Mouse (Mus musculus): ENCODE data around the gene Eogt. TPM values are rescaled to one million over a fixed set of nuclear protein-coding genes. Genes with fewer than 3 reads are reported as not detected.

The Eogt gene
- 2.9 and 3.7 TPM in 2 replicates for polyA plus RNA-seq (2016; fragmentation: Nextera tagmentation; extraction: Ambion mirVana)

DNA sequence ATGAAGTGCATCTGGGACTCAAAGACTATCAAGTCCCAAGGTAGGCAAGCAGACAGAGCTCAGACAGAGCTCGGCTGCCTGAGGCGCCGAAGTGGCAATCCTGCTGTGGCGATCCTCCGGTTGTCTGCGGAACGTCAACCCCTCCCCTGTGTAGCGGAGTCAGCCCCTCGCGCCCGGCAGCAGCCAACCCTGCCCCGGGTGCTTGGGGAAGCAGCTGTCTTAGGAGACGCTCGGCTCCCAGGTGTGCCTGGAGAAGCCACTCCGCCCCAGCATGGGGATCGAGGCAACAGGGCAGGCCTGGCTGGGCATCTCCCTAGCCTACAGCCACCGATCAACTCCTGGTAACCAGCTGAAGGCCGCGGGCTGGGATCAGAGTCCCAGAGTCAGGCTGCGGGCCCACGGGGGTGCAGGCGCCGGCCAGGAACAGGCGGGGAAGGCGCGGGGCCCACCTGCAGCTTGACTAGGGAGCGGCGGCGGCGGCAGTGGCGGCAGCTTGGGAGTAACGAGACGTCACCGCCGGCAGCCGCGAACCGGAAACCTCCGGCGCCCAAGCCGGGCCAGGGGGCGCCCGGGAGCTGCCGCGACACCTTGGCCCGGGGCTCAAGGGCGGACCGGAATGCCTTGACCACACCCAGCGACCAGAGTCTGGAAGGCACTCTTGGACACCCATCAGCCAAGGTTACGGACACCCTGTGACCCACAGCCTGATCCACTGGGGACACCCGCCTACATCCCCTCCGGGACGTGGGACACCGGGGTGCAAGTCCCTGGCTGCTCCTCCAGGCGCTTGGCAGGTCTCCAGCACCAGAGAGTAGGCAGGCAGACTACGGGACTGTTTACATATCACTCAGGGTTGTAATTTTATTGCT is at the start of gene Eogt:
Gene Eogt (minus strand): TSS at position 800 of the 869 bp plus-strand sequence.
- Histone ChIP-seq H3K4me3 (peak within 1 kb of the TSS; percentile 73), H3K9ac (peak within 1 kb of the TSS; percentile 86), H3K27ac (peak within 1 kb of the TSS; percentile 65; the same call in 1 of the 2 replicates), H3K27me3 (replicated peaks) (no peaks in the 10 kb centered on the region), H3K36me3 (peaks cover 7% of the 10 kb centered on the region), H3K9me3 (replicated peaks) (no peaks in the 10 kb centered on the region), H3K4me1 (peaks cover 24% of the 10 kb centered on the region), H3K4me2 (peak within 1 kb of the TSS; percentile 98)
- WGBS (ENCODE audit: insufficient replicate concordance): 1% methylated on average over 56 of the region's 56 CpGs
- ATAC-seq: peak; percentile 86

GRCm38 (mm10) chr6:97179367-97179828 is 30.4 kb upstream of the Eogt start:
- ATAC-seq: peak; percentile 73
- 13% methylated on average over 11 of the region's 11 CpGs for WGBS (ENCODE audit: insufficient replicate concordance)
- H3K9me3 ChIP-seq (replicated peaks): no peaks in the 10 kb centered on the region

DNA sequence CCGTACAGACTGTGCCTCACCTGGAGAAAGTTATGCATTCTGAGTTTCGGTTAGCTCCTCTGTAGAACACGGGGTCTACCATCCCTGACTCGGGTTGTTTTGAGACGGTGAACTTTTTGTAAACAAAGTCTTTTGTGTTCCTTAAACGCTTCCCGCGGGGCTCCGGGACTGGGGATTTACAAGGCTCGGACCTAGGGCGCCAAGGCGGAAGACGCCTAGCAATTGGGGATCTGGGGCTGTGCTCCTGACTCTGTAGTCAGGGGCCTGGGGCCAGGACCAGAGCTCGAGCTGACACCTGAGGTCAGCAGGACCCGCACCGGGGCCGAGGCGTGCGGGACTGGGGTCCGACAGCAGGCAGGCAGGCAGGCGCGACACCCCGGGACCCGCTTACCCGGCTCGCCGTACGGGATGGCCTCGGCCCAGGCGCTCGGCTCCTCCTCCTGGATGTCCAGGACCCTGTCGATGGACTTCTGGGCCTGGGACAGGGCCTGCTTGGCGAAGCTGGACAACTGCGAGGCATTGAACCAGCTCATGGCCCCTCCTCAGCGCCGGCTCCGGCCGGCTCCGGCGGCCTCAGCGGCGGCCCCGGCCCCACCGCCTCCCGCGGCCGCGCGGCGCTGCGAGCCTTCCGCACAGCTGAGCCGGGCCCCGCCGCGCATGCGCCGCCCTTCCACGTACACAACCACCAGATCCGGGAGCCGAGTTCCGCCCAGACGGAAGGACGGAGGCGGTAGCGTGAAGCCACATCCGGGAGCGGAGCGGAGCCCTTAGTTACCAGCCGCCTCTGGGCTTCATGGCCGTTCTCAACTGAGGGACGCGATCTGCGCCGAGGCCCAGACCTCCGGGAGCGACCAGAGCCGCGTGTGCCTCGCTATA is 29.7 kb upstream of the Eogt start, which contains the start of gene Tmf1:
Gene Tmf1 (minus strand): TSS at position 632 of the 876 bp plus-strand sequence.
- Histone ChIP-seq H3K9me3 (replicated peaks) (no peaks in the 10 kb centered on the region), H3K9ac (peak within 1 kb of the TSS; percentile 97), H3K36me3 (peaks cover 34% of the 10 kb centered on the region), H3K4me3 (peak within 1 kb of the TSS; percentile 88), H3K4me1 (peaks cover 48% of the 10 kb centered on the region), H3K27ac (peak within 1 kb of the TSS; percentile 93), H3K27me3 (replicated peaks) (no peaks in the 10 kb centered on the region), H3K4me2 (peak within 1 kb of the TSS; percentile 79)
- peak; percentile 97 for ATAC-seq
- WGBS (ENCODE audit: insufficient replicate concordance): 2% methylated on average over 80 of the region's 80 CpGs

More at GRCm38 (mm10) chr6:97179367-97179828, 30.4 kb upstream of the Eogt start:
- peak overlapping the region; percentile 88 for H3K4me3 ChIP-seq
- H3K4me2 ChIP-seq: peak overlapping the region; percentile 79
- peak overlapping the region; percentile 93 for H3K27ac ChIP-seq
- peak overlapping the region; percentile 97 for H3K9ac ChIP-seq
- H3K36me3 ChIP-seq: peaks cover 31% of the 10 kb centered on the region
- no peaks in the 10 kb centered on the region for H3K27me3 ChIP-seq (replicated peaks)
- H3K4me1 ChIP-seq: peaks cover 48% of the 10 kb centered on the region

DNA sequence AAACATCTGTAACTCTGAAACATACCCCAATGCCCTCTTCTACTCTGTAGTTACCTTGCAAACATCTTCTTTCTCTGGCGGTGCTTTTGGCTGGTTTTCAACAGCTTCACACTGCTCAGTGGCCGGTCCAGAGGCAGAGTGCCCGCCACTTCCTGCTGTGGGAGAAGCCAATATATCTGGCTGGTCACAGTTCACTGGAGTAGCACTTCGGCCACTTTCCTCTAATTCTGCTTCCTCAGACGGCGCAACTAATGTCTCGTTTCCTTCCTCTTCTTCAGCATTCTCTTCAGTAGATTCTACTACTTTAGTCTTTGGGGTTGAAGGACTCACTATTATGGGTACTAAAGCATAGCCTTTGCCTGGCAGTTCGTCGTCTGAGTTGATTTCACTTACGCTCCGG is 26.7 kb upstream of the Eogt start:
- Histone ChIP-seq H3K9ac (no peak overlapping the region), H3K36me3 (peaks cover 51% of the 10 kb centered on the region), H3K4me1 (peaks cover 37% of the 10 kb centered on the region), H3K9me3 (replicated peaks) (no peaks in the 10 kb centered on the region), H3K4me2 (peak overlapping the region; percentile 28; the same call in 1 of the 2 replicates), H3K27me3 (replicated peaks) (no peaks in the 10 kb centered on the region), H3K4me3 (no peak overlapping the region), H3K27ac (no peak overlapping the region)
- WGBS (ENCODE audit: insufficient replicate concordance): 48% methylated on average over 11 of the region's 11 CpGs
- ATAC-seq: no peak

- H3K4me1 ChIP-seq: peaks cover 24% of the 10 kb centered on the region
- H3K9me3 ChIP-seq (replicated peaks): no peaks in the 10 kb centered on the region
- no peak for ATAC-seq
- no peak overlapping the region for H3K4me3 ChIP-seq
- H3K9ac ChIP-seq: no peak overlapping the region
- no peak overlapping the region for H3K4me2 ChIP-seq
- H3K27me3 ChIP-seq (replicated peaks): no peaks in the 10 kb centered on the region
- WGBS (ENCODE audit: insufficient replicate concordance): 74% methylated on average over 6 of the region's 6 CpGs
- H3K27ac ChIP-seq: no peak overlapping the region
- peaks cover 9% of the 10 kb centered on the region for H3K36me3 ChIP-seq
Observed at GRCm38 (mm10) chr6:97150156-97150555, 1.2 kb upstream of the Eogt start.

GRCm38 (mm10) chr6:97149721-97150120 is 739 bp upstream of the Eogt start:
- Histone ChIP-seq H3K4me3 (no peak overlapping the region), H3K9ac (no peak overlapping the region), H3K9me3 (replicated peaks) (no peaks in the 10 kb centered on the region), H3K4me2 (no peak overlapping the region), H3K27ac (no peak overlapping the region), H3K27me3 (replicated peaks) (no peaks in the 10 kb centered on the region), H3K36me3 (peaks cover 9% of the 10 kb centered on the region), H3K4me1 (peaks cover 24% of the 10 kb centered on the region)
- no peak for ATAC-seq
- 71% methylated on average over 2 of the region's 2 CpGs for WGBS (ENCODE audit: insufficient replicate concordance)

DNA sequence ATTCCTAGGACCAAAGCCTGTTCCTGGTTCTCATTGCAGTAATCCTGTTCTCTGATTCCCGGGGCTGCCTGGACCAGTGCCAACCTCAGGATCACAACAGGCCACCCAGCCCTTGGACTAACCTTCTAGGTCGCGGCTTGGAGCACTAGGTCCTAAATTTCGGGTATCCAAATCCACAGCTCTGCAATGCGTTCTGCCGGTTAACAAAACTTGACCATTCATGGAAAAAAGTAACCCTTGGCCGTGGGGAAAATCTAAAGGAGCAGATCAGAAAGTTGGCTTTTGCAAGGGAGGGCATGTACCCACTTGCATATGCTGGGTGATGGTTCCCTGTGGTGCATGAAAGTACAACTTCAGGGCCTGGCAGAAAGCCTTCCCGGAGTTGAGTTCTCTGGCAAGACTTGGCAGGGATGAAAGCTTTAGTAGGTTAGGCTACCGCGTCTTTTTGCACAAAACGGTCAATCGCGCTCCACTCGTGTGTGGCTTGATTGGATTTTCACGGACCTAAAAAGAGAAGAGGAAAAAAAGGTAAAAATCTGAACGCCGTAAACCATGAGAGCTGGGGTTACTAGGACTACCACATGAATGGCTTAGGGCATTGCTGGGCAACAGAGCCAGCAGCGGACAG is 1.1 kb downstream of the Eogt start:
- 39% methylated on average over 18 of the region's 18 CpGs for WGBS (ENCODE audit: insufficient replicate concordance)
- Histone ChIP-seq H3K4me3 (peak overlapping the region; percentile 73), H3K27ac (no peak overlapping the region), H3K27me3 (replicated peaks) (no peaks in the 10 kb centered on the region), H3K4me2 (peak overlapping the region; percentile 98), H3K9me3 (replicated peaks) (no peaks in the 10 kb centered on the region), H3K36me3 (peaks cover 5% of the 10 kb centered on the region; the same call in 1 of the 2 replicates), H3K9ac (peak overlapping the region; percentile 86), H3K4me1 (peaks cover 24% of the 10 kb centered on the region)
- ATAC-seq: no peak

- ATAC-seq: no peak
- 92% methylated on average over 7 of the region's 7 CpGs for WGBS (ENCODE audit: insufficient replicate concordance)
- H3K36me3 ChIP-seq: peaks cover 6% of the 10 kb centered on the region; the same call in 1 of the 2 replicates
- H3K27ac ChIP-seq: no peak overlapping the region
- no peaks in the 10 kb centered on the region for H3K9me3 ChIP-seq (replicated peaks)
- no peak overlapping the region for H3K4me2 ChIP-seq
- H3K9ac ChIP-seq: no peak overlapping the region
- H3K4me1 ChIP-seq: peaks cover 24% of the 10 kb centered on the region
- H3K27me3 ChIP-seq (replicated peaks): no peaks in the 10 kb centered on the region
- H3K4me3 ChIP-seq: no peak overlapping the region
Observed at GRCm38 (mm10) chr6:97145156-97145555, 3.8 kb downstream of the Eogt start.

DNA sequence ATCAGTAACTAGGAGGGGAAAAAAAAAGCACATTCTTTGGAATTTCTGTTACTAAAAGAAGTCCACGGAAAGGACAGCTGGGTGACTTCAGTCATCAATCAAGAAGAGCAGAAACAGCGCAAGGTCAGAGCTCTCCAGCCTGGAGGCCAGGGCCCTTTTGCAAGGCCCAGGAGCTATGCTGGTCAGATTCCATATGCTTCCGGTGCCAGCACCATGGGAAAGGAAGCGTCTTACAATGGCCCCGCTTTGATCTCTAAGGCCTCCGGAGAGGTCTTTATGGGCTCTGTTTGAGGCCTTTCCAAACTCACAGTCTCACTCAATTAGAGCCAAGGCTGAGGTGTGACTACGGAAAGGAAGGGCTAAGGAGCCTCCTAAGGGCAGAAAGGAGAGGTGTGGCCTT is 4.6 kb downstream of the Eogt start:
- WGBS (ENCODE audit: insufficient replicate concordance): 58% methylated on average over 7 of the region's 7 CpGs
- H3K4me2 ChIP-seq: no peak overlapping the region
- H3K36me3 ChIP-seq: peaks cover 13% of the 10 kb centered on the region
- no peak overlapping the region for H3K4me3 ChIP-seq
- H3K4me1 ChIP-seq: peaks cover 20% of the 10 kb centered on the region
- H3K27me3 ChIP-seq (replicated peaks): no peaks in the 10 kb centered on the region
- no peaks in the 10 kb centered on the region for H3K9me3 ChIP-seq (replicated peaks)
- no peak overlapping the region for H3K27ac ChIP-seq
- H3K9ac ChIP-seq: no peak overlapping the region
- no peak for ATAC-seq

GRCm38 (mm10) chr6:97142611-97143010 is 6.4 kb downstream of the Eogt start:
- Histone ChIP-seq H3K27ac (no peak overlapping the region), H3K27me3 (replicated peaks) (no peaks in the 10 kb centered on the region), H3K9me3 (replicated peaks) (no peaks in the 10 kb centered on the region), H3K4me3 (no peak overlapping the region), H3K4me2 (no peak overlapping the region), H3K9ac (no peak overlapping the region), H3K4me1 (peaks cover 2% of the 10 kb centered on the region; the same call in 1 of the 2 replicates), H3K36me3 (peaks cover 14% of the 10 kb centered on the region)
- no peak for ATAC-seq
- WGBS (ENCODE audit: insufficient replicate concordance): 57% methylated on average over 8 of the region's 8 CpGs

DNA sequence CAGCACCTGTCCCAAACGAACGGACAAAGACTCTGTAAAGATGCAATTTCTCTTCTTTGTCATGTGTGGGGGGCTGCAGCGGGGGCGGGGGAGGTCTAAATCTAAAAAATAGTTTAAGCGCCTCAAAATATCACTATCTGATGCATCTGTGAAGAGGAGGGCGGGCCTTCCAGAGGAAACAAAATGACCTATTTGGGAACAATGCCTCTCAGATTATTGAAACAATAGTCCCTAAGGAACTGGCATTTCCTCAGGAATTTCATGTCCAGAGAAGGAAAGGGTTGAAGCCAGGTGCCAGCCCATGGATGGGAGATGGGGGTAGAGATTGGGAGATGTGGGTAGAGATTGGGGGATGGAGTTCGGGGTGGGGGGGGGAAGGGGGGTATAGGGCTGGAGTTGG is 7.2 kb downstream of the Eogt start:
- Histone ChIP-seq H3K27ac (no peak overlapping the region), H3K4me1 (no peaks in the 10 kb centered on the region), H3K36me3 (peaks cover 14% of the 10 kb centered on the region), H3K4me3 (no peak overlapping the region), H3K27me3 (replicated peaks) (no peaks in the 10 kb centered on the region), H3K9ac (no peak overlapping the region), H3K4me2 (no peak overlapping the region), H3K9me3 (replicated peaks) (no peaks in the 10 kb centered on the region)
- ATAC-seq: no peak
- 75% methylated on average over 7 of the region's 7 CpGs for WGBS (ENCODE audit: insufficient replicate concordance)

Data from liver, embryonic 12.5 days (tissue).